Mouse (Mus musculus): ENCODE measurements around the gene Jph4. TPM values are rescaled to one million over a fixed set of nuclear protein-coding genes. Genes with fewer than 3 reads are reported as not detected.

Jph4 gene
- total and polyA plus RNA-seq, 3 experiments: not detected

DNA sequence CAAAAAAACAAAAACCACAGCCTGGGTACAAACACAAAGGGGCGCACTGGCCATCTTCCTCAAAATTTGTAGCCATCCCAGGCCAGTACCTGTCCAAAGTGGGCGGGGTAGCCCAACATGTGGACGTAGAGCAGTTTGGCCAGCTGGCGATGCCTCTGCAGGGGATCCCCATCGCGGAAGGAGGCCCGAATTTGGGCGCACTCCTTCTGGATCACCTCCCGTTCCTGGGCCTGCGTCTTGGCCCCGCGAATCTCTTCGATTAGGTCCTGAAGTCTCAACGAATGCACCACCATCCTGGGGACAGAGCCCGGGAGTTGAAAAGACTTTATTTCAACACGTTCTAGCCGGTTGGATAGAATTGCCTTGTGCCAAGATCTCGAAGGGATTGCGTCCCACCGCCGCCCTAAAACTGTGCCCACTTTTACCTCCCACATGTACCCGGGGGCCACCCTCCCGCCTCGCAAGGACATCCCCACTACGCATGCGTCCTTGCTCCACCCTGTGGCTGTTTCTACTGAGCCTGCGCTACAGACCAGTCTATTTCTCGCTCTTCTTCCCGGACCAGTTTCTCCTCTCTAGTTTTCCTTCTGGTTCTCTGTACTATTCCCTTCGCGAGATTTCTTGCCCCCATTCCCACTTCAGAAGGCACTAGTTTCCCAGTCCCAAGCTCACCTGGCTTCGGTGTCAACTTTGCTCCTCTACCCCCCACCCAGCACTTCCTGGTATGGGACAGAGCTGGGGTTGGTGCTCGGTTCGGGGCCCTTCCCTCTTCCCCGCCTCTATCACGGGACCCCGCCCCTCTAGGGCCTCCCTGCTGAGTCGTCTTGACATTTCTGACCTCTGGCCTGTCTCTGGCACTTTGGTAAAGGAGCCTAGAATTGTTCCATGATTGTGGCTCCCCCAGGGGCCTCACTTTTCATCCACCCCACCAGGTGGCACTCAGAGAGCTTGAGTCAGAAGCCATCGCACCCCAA is 10.6 kb downstream of the Jph4 start, which contains the start of gene Ap1g2:
Ap1g2 (minus strand) TSS at position 758 of the 974 bp plus-strand sequence.
- dilution Hi-C loops (cut with MboI; ENCODE audit: extremely low pct_ligation_motif_present, extremely low pct_unique_long_range_greater_than_20kb, low sequenced_read_pairs) (no loop called here), in situ Hi-C loops (cut with MboI; ENCODE audit: low pct_ligation_motif_present, low pct_unique_long_range_greater_than_20kb, low sequenced_read_pairs) (no loop called here)
- peak within 1 kb of the TSS; percentile 77 for H3K4me2 ChIP-seq (ENCODE audit: insufficient read depth, low read depth, poor library complexity, severe bottlenecking)
- no peaks in the 10 kb centered on the region for H3K9me3 ChIP-seq (replicated peaks; ENCODE audit: low read length)
- 0 out of 2 replicates have a peak within 1 kb of the TSS, but pooled peaks have one; percentile 19 for H3K27ac ChIP-seq (ENCODE audit: insufficient read depth, low read depth)
- H3K36me3 ChIP-seq (replicated peaks in 1 of 2; ENCODE audit: control insufficient read depth in 1 of 2, insufficient read depth in 1 of 2, low read length in 1 of 2): peaks cover 27 to 39% of the 10 kb centered on the region in 2 experiments
- H3K4me3 ChIP-seq (replicated peaks in 1 of 3; ENCODE audit: low read depth in 2 of 3, low read length in 2 of 3, poor library complexity in 1 of 3): peak within 1 kb of the TSS; percentile 62 to 83 (median 69)
- H3K9ac ChIP-seq (ENCODE audit: insufficient read depth, low read depth): peak within 1 kb of the TSS; percentile 79
- TF ChIP-seq POLR2A (IDR thresholded peaks at IDR 0.05; ENCODE audit: low read depth, low read length) (peak; percentile 78), SIN3A (IDR thresholded peaks at IDR 0.05; ENCODE audit: low read length) (peak; percentile 91), PAX5 (IDR thresholded peaks at IDR 0.05; ENCODE audit: low read length) (no peak), MXI1 (IDR thresholded peaks at IDR 0.05; ENCODE audit: low read depth, low read length) (no peak; the same call in 1 of the 2 replicates), USF2 (conservative IDR thresholded peaks at IDR 0.05; ENCODE audit: low read depth, low read length) (no peak), GABPA (IDR thresholded peaks at IDR 0.05; ENCODE audit: insufficient replicate concordance, low read depth, low read length) (no peak), TBP (conservative IDR thresholded peaks at IDR 0.05; ENCODE audit: low read depth, low read length) (0 out of 2 replicates have a peak, but pooled peaks have one; percentile 32), SMC3 (IDR thresholded peaks at IDR 0.05; ENCODE audit: low read depth, low read length) (peak; percentile 10; the same call in 1 of the 2 replicates), CHD1 (IDR thresholded peaks at IDR 0.05; ENCODE audit: low read depth, low read length) (no peak), KAT2A (IDR thresholded peaks at IDR 0.05; ENCODE audit: insufficient replicate concordance, low read length) (0 out of 2 replicates have a peak, but pooled peaks have one; percentile 42), JUND (conservative IDR thresholded peaks at IDR 0.05; ENCODE audit: low read depth, low read length) (no peak), ZMIZ1 (IDR thresholded peaks at IDR 0.05; ENCODE audit: low read depth, low read length) (peak; percentile 61; the same call in 1 of the 2 replicates), POLR2AphosphoS2 (IDR thresholded peaks at IDR 0.05; ENCODE audit: low read depth, low read length) (no peak), EP300 (IDR thresholded peaks at IDR 0.05; ENCODE audit: low read length) (peak; percentile 48), NRF1 (IDR thresholded peaks at IDR 0.05; ENCODE audit: low read depth, low read length) (peak; percentile 91), RCOR1 (conservative IDR thresholded peaks at IDR 0.05; ENCODE audit: low read depth, low read length) (no peak), UBTF (IDR thresholded peaks at IDR 0.05; ENCODE audit: low read depth, low read length) (no peak), ZKSCAN1 (IDR thresholded peaks at IDR 0.05; ENCODE audit: borderline replicate concordance, low read depth, low read length) (no peak), MAFK (IDR thresholded peaks at IDR 0.05; ENCODE audit: insufficient replicate concordance, low read length) (no peak), MAX (IDR thresholded peaks at IDR 0.05; ENCODE audit: low read length) (peak; percentile 77), USF1 (IDR thresholded peaks at IDR 0.05; ENCODE audit: low read depth, low read length) (no peak), CTCF (conservative IDR thresholded peaks at IDR 0.05 in 1 of 2, IDR thresholded peaks at IDR 0.05 in 1 of 2; ENCODE audit: low read depth in 2 of 2, low read length in 2 of 2) (peak in 1 of 2 experiments; percentile 35; a peak in 2 of 4 replicates), NELFE (IDR thresholded peaks at IDR 0.05; ENCODE audit: low read depth, low read length) (peak; percentile 87), ZC3H11A (IDR thresholded peaks at IDR 0.05; ENCODE audit: low read depth, low read length) (no peak), ZNF384 (IDR thresholded peaks at IDR 0.05; ENCODE audit: low read depth, low read length) (no peak), TCF12 (IDR thresholded peaks at IDR 0.05; ENCODE audit: low read depth, low read length) (peak; percentile 69), BHLHE40 (IDR thresholded peaks at IDR 0.05; ENCODE audit: low read depth, low read length) (peak; percentile 76), HCFC1 (IDR thresholded peaks at IDR 0.05; ENCODE audit: low read depth, low read length) (peak; percentile 63; the same call in 1 of the 2 replicates), MYC (IDR thresholded peaks at IDR 0.05; ENCODE audit: low read depth, low read length) (peak; percentile 74), ETS1 (conservative IDR thresholded peaks at IDR 0.05; ENCODE audit: low read depth, low read length) (0 out of 2 replicates have a peak, but pooled peaks have one; percentile 36), ELF1 (IDR thresholded peaks at IDR 0.05; ENCODE audit: low read depth, low read length) (peak; percentile 98), MAZ (IDR thresholded peaks at IDR 0.05; ENCODE audit: low read depth, low read length) (peak; percentile 94)
- peaks cover 11% of the 10 kb centered on the region for H3K27me3 ChIP-seq (replicated peaks)
- H3K79me2 ChIP-seq (replicated peaks; ENCODE audit: control insufficient read depth, extremely low read depth, insufficient read depth, poor library complexity, severe bottlenecking): no peaks in the 10 kb centered on the region
- peak; percentile 91 for DNase-seq (ENCODE audit: extremely low read depth)
- peaks cover 6 to 31% of the 10 kb centered on the region in 2 experiments for H3K4me1 ChIP-seq (ENCODE audit: control insufficient read depth in 1 of 2, insufficient read depth in 2 of 2)
